Mouse (Mus musculus): ENCODE results near the gene Atp5mpl.

Gene Atp5mpl

DNA sequence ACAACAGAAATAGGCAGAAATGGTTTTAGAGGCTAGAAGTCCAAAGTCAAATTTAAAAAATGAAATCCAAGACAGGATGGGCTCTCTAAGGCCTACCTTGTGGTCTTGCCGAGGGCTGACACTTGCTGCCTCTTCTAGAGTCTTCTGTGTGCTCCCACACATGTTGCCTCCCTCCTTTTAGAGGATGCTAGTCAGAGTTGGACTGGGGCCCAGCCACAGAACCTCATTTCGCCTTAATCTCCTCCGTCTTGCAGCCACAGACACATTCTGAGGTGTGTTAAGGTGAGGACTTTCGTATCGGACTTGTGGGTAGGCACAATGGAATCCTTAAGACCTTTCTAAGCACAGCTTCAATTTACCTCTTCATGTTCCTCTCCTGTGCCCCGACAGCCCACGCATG is 54.0 kb downstream of the Atp5mpl start:
- no peak for DNase-seq (ENCODE audit: low spot score)

DNA sequence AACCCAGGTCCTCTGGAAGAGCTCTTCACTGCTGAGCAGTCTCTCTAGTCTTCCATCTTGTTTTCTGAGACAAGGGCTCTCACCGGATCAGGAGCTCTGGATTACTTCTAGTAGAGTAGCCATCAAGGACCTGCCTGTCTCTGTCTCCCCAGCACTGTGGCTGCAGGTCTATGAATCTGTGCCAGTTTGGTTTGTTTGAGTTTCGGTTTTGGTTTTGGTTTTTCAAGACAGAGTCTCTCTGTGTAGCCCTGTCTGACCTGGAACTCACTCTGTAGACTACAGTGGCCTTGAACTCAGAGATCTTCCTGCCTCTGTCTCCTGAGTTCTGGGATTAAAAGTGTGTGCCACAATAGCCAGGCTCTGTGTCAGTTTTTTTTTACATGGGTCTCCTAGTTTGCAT is 55.0 kb downstream of the Atp5mpl start:
- DNase-seq (ENCODE audit: low spot score): no peak
